In genomic region chr6:125232045-125232437, GRCm38 (mm10) we compare ENCODE assay signal across 7 mouse cellular contexts. TPM values are rescaled to one million over a fixed set of nuclear protein-coding genes. Genes with fewer than 3 reads are reported as not detected.
DNase-seq lines count a peak whose midpoint lies in the region; ATAC-seq and TF ChIP-seq lines count a peak whose summit lies in the region.

No protein-coding gene starts in this region.

- TF ChIP-seq CTCF in thymus, adult 2 months (IDR thresholded peaks at IDR 0.05; ENCODE audit: borderline replicate concordance, control insufficient read depth, extremely low read depth, insufficient read depth, low read length, poor library complexity) = no peak

- H3K36me3 ChIP-seq in thymus, adult 2 months (ENCODE audit: control insufficient read depth, insufficient read depth, low read length) = peaks cover 25% of the 10 kb centered on the region
- H3K36me3 ChIP-seq in limb, embryonic 15.5 days = no peaks in the 10 kb centered on the region
- no peaks in the 10 kb centered on the region for H3K36me3 ChIP-seq in neural tube, embryonic 15.5 days

- peak overlapping the region; percentile 97 for H3K27ac ChIP-seq in thymus, adult 2 months (ENCODE audit: control insufficient read depth, insufficient read depth, low read length)
- no peak overlapping the region for H3K27ac ChIP-seq in limb, embryonic 15.5 days
- H3K27ac ChIP-seq in neural tube, embryonic 15.5 days (replicated peaks) = peak overlapping the region; percentile 81

- peak overlapping the region; percentile 93 for H3K4me2 ChIP-seq in limb, embryonic 15.5 days
- peak overlapping the region; percentile 92 for H3K4me2 ChIP-seq in neural tube, embryonic 15.5 days

- ATAC-seq in erythroid progenitor cell, adult 5-6 weeks (replicated peaks; ENCODE audit: low FRiP score, poor library complexity, severe bottlenecking) = peak; percentile 43
- ATAC-seq in limb, embryonic 15.5 days (ENCODE audit: insufficient number of reproducible peaks, low FRiP score, low TSS enrichment, low read depth) = 0 out of 2 replicates have a peak, but pooled peaks have one; percentile 41
- ATAC-seq in neural tube, embryonic 15.5 days (ENCODE audit: low FRiP score) = peak; percentile 25; the same call in 1 of the 2 replicates

- no peak overlapping the region for H3K9ac ChIP-seq in limb, embryonic 15.5 days
- peak overlapping the region; percentile 61 for H3K9ac ChIP-seq in neural tube, embryonic 15.5 days (replicated peaks)

- 32% methylated on average over 4 of the region's 4 CpGs for WGBS in thymus, adult 2 months
- 49% methylated on average over 4 of the region's 4 CpGs for WGBS in limb, embryonic 15.5 days
- 47% methylated on average over 4 of the region's 4 CpGs for WGBS in neural tube, embryonic 15.5 days

- no peak for DNase-seq in thymus, adult 2 months
- DNase-seq in thymus, postnatal 0 days (ENCODE audit: low spot score) = no peak
- DNase-seq in left cerebral cortex, postnatal 10 days (ENCODE audit: extremely low spot score in 1 of 2, low spot score in 2 of 2) = no peak
- DNase-seq in layer of hippocampus, adult 8-10 months (ENCODE audit: low spot score in 2 of 2) = no peak

- H3K4me1 ChIP-seq in thymus, adult 2 months (replicated peaks; ENCODE audit: control insufficient read depth, insufficient read depth, low read length) = peaks cover 36% of the 10 kb centered on the region
- H3K4me1 ChIP-seq in limb, embryonic 15.5 days = peaks cover 18% of the 10 kb centered on the region
- peaks cover 22% of the 10 kb centered on the region for H3K4me1 ChIP-seq in neural tube, embryonic 15.5 days

- intact Hi-C loops in left cerebral cortex, postnatal 10 days (cut with DNase I) = no loop called here

- H3K27me3 ChIP-seq in thymus, adult 2 months (ENCODE audit: control insufficient read depth, insufficient read depth, low read length) = no peaks in the 10 kb centered on the region
- no peaks in the 10 kb centered on the region for H3K27me3 ChIP-seq in limb, embryonic 15.5 days
- no peaks in the 10 kb centered on the region for H3K27me3 ChIP-seq in neural tube, embryonic 15.5 days (replicated peaks)

- H3K9me3 ChIP-seq in limb, embryonic 15.5 days = no peaks in the 10 kb centered on the region
- H3K9me3 ChIP-seq in neural tube, embryonic 15.5 days (replicated peaks) = no peaks in the 10 kb centered on the region

- H3K4me3 ChIP-seq in thymus, adult 2 months (ENCODE audit: control insufficient read depth, insufficient read depth, low read length) = peak overlapping the region; percentile 86
- peak overlapping the region; percentile 48 for H3K4me3 ChIP-seq in limb, embryonic 15.5 days
- H3K4me3 ChIP-seq in neural tube, embryonic 15.5 days (replicated peaks) = peak overlapping the region; percentile 45

- no peak for TF ChIP-seq POLR2A in thymus, adult 2 months (IDR thresholded peaks at IDR 0.05; ENCODE audit: control insufficient read depth, extremely low read depth, insufficient read depth, low read length, poor library complexity)

RNA-seq across cellular contexts. Expression of gene Tapbpl, which starts 0.4 kb away (rescaled TPM):
- polyA plus RNA-seq in thymus, adult 2 months (2012; rRNA removed) = 64.2 and 67.6 TPM in 2 replicates
- polyA plus RNA-seq in thymus, postnatal 0 days (2015; fragmentation: Nextera tagmentation; extraction: Ambion mirVana) = 42.5 and 53.1 TPM in 2 replicates
- total RNA-seq in erythroid progenitor cell, adult 5-6 weeks (2015; ENCODE audit: low replicate concordance) = 0.84 and 1.8 TPM in 2 replicates
- 6.7 and 6.8 TPM in 2 replicates for total RNA-seq in erythroid progenitor cell, adult 5-6 weeks (2017; ENCODE audit: low replicate concordance)
- 4.9 and 5.7 TPM in 2 replicates for polyA plus RNA-seq in limb, embryonic 15.5 days (2015; fragmentation: Nextera tagmentation; extraction: Ambion mirVana)
- 7.1 and 11.9 TPM in 2 replicates for polyA plus RNA-seq in neural tube, embryonic 15.5 days (2015; fragmentation: Nextera tagmentation; extraction: Ambion mirVana)
- total RNA-seq in left cerebral cortex, postnatal 10 days (2021) = 1 to 10 TPM; 2.4 to 2.5 TPM
- total RNA-seq in layer of hippocampus, adult 8-10 months (2022) = 1 to 10 TPM; 4.0 to 6.8 (median 5.0) TPM

RNA-seq across cellular contexts. Expression of gene Cd27, which starts 4.8 kb away (rescaled TPM):
- 1,056 and 1,075 TPM in 2 replicates for polyA plus RNA-seq in thymus, adult 2 months (2012; rRNA removed)
- 175 and 252 TPM in 2 replicates for polyA plus RNA-seq in thymus, postnatal 0 days (2015; fragmentation: Nextera tagmentation; extraction: Ambion mirVana)
- 5.0 and 7.5 TPM in 2 replicates for total RNA-seq in erythroid progenitor cell, adult 5-6 weeks (2015; ENCODE audit: low replicate concordance)
- total RNA-seq in erythroid progenitor cell, adult 5-6 weeks (2017; ENCODE audit: low replicate concordance) = 0.51 and 1.2 TPM in 2 replicates
- polyA plus RNA-seq in limb, embryonic 15.5 days (2015; fragmentation: Nextera tagmentation; extraction: Ambion mirVana) = 1.5 and 3.2 TPM in 2 replicates
- polyA plus RNA-seq in neural tube, embryonic 15.5 days (2015; fragmentation: Nextera tagmentation; extraction: Ambion mirVana) = 2.0 and 12.9 TPM in 2 replicates
- not detected for total RNA-seq in left cerebral cortex, postnatal 10 days (2021)
- not detected for total RNA-seq in layer of hippocampus, adult 8-10 months (2022)

RNA-seq across cellular contexts. Expression of gene Vamp1, which starts 16.7 kb away (rescaled TPM):
- 372 and 423 TPM in 2 replicates for polyA plus RNA-seq in thymus, adult 2 months (2012; rRNA removed)
- 61.0 and 75.3 TPM in 2 replicates for polyA plus RNA-seq in thymus, postnatal 0 days (2015; fragmentation: Nextera tagmentation; extraction: Ambion mirVana)
- total RNA-seq in erythroid progenitor cell, adult 5-6 weeks (2015; ENCODE audit: low replicate concordance) = 4.7 and 6.7 TPM in 2 replicates
- 2.0 and 10.0 TPM in 2 replicates for total RNA-seq in erythroid progenitor cell, adult 5-6 weeks (2017; ENCODE audit: low replicate concordance)
- polyA plus RNA-seq in limb, embryonic 15.5 days (2015; fragmentation: Nextera tagmentation; extraction: Ambion mirVana) = 4.8 and 4.9 TPM in 2 replicates
- 53.8 and 57.4 TPM in 2 replicates for polyA plus RNA-seq in neural tube, embryonic 15.5 days (2015; fragmentation: Nextera tagmentation; extraction: Ambion mirVana)
- 10 to 100 TPM; 25.7 to 26.5 TPM for total RNA-seq in left cerebral cortex, postnatal 10 days (2021)
- 100 to 1,000 TPM in 1 of 4 experiments, 10 to 100 TPM in 3; 80.8 to 101 (median 90.5) TPM for total RNA-seq in layer of hippocampus, adult 8-10 months (2022)

RNA-seq across cellular contexts. Expression of gene Mrpl51, which starts 40.4 kb away (rescaled TPM):
- 68.1 and 70.7 TPM in 2 replicates for polyA plus RNA-seq in thymus, adult 2 months (2012; rRNA removed)
- polyA plus RNA-seq in thymus, postnatal 0 days (2015; fragmentation: Nextera tagmentation; extraction: Ambion mirVana) = 281 and 294 TPM in 2 replicates
- total RNA-seq in erythroid progenitor cell, adult 5-6 weeks (2015; ENCODE audit: low replicate concordance) = 63.3 and 85.8 TPM in 2 replicates
- 64.1 and 65.3 TPM in 2 replicates for total RNA-seq in erythroid progenitor cell, adult 5-6 weeks (2017; ENCODE audit: low replicate concordance)
- 210 and 220 TPM in 2 replicates for polyA plus RNA-seq in limb, embryonic 15.5 days (2015; fragmentation: Nextera tagmentation; extraction: Ambion mirVana)
- 156 and 167 TPM in 2 replicates for polyA plus RNA-seq in neural tube, embryonic 15.5 days (2015; fragmentation: Nextera tagmentation; extraction: Ambion mirVana)
- total RNA-seq in left cerebral cortex, postnatal 10 days (2021) = 10 to 100 TPM; 70.1 to 78.7 TPM
- total RNA-seq in layer of hippocampus, adult 8-10 months (2022) = 10 to 100 TPM; 63.7 to 67.8 (median 64.6) TPM

RNA-seq across cellular contexts. Expression of gene Ncapd2, which starts 40.5 kb away (rescaled TPM):
- polyA plus RNA-seq in thymus, adult 2 months (2012; rRNA removed) = 430 and 598 TPM in 2 replicates
- polyA plus RNA-seq in thymus, postnatal 0 days (2015; fragmentation: Nextera tagmentation; extraction: Ambion mirVana) = 130 and 153 TPM in 2 replicates
- total RNA-seq in erythroid progenitor cell, adult 5-6 weeks (2015; ENCODE audit: low replicate concordance) = 953 and 1,019 TPM in 2 replicates
- 924 and 1,011 TPM in 2 replicates for total RNA-seq in erythroid progenitor cell, adult 5-6 weeks (2017; ENCODE audit: low replicate concordance)
- 86.4 and 87.0 TPM in 2 replicates for polyA plus RNA-seq in limb, embryonic 15.5 days (2015; fragmentation: Nextera tagmentation; extraction: Ambion mirVana)
- 38.2 and 56.6 TPM in 2 replicates for polyA plus RNA-seq in neural tube, embryonic 15.5 days (2015; fragmentation: Nextera tagmentation; extraction: Ambion mirVana)
- 10 to 100 TPM; 31.7 to 32.7 TPM for total RNA-seq in left cerebral cortex, postnatal 10 days (2021)
- total RNA-seq in layer of hippocampus, adult 8-10 months (2022) = 10 to 100 TPM; 21.7 to 33.4 (median 23.7) TPM

Comparison
In these comparisons a context has a peak if more than half of its experiments do, and no peak if none do; other contexts are left out.
1. RNA of gene Cd27, which starts 4.8 kb away (polyA plus RNA-seq): 1,056 to 1,075 TPM in thymus, adult 2 months and 175 to 252 TPM in thymus, postnatal 0 days; 2.0 to 12.9 TPM in neural tube, embryonic 15.5 days and 1.5 to 3.2 TPM in limb, embryonic 15.5 days; every median in the first group is over 10 times any median in the second.
2. Peak in every context shown above with its lines, with median percentiles within 50 percentile points of each other: H3K4me3 ChIP-seq and ATAC-seq.